ENCODE assay signal across 19 mouse cellular contexts in genomic region chr7:68250411-68250810, GRCm38 (mm10). TPM values are rescaled to one million over a fixed set of nuclear protein-coding genes. Genes with fewer than 3 reads are reported as not detected.
"Had no signal": no experiment of that assay in that cellular context is flagged by ENCODE, and none has a peak within 500 bp of the region (broad histone marks: within the 10 kb centered on the region; RNA-seq: fewer than 3 reads in every experiment).

No protein-coding gene starts in this region.

- H3K9me3 ChIP-seq: limb, embryonic 15.5 days; midbrain, embryonic 13.5 days; neural tube, embryonic 15.5 days had no signal

- H3K27ac ChIP-seq: kidney, postnatal 0 days; limb, embryonic 15.5 days; liver, embryonic 12.5 days; midbrain, embryonic 13.5 days; neural tube, embryonic 15.5 days; stomach, postnatal 0 days had no signal

- H3K27me3 ChIP-seq: limb, embryonic 15.5 days; liver, embryonic 12.5 days; midbrain, embryonic 13.5 days; neural tube, embryonic 15.5 days had no signal

- H3K4me3 ChIP-seq: limb, embryonic 15.5 days; liver, embryonic 12.5 days; midbrain, embryonic 13.5 days; neural tube, embryonic 15.5 days had no signal

- H3K9ac ChIP-seq: limb, embryonic 15.5 days; liver, embryonic 12.5 days; lung, embryonic 14.5 days; midbrain, embryonic 13.5 days; neural tube, embryonic 15.5 days had no signal

- H3K4me2 ChIP-seq: limb, embryonic 15.5 days; liver, embryonic 12.5 days; lung, embryonic 14.5 days; midbrain, embryonic 13.5 days; neural tube, embryonic 15.5 days had no signal

- H3K4me1 ChIP-seq: limb, embryonic 15.5 days; liver, embryonic 12.5 days; midbrain, embryonic 13.5 days; neural tube, embryonic 15.5 days had no signal

- DNase-seq: kidney, adult 8-10 months; kidney, postnatal 36 days; layer of hippocampus, adult 9-11 months; layer of hippocampus, postnatal 36 days; lung, embryonic 14.5 days; lung, postnatal 14 days; right cerebral cortex, postnatal 4 days; thymus, adult 18-20 months; thymus, postnatal 14 days had no signal

- H3K36me3 ChIP-seq: limb, embryonic 15.5 days; liver, embryonic 12.5 days; midbrain, embryonic 13.5 days; neural tube, embryonic 15.5 days had no signal

- ATAC-seq: liver, embryonic 12.5 days; midbrain, embryonic 13.5 days had no signal

RNA-seq across cellular contexts. Expression of gene Pgpep1l, which starts 13.6 kb away (rescaled TPM):
- total RNA-seq: midbrain, postnatal 0 days had no signal
- polyA plus RNA-seq: limb, embryonic 11.5 days; liver, embryonic 12.5 days; liver, embryonic 16.5 days; lung, embryonic 14.5 days; midbrain, embryonic 13.5 days; midbrain, postnatal 0 days; neural tube, embryonic 11.5 days; neural tube, embryonic 15.5 days; stomach, postnatal 0 days had no signal

RNA-seq across cellular contexts. Expression of gene Fam169b, which starts 23.2 kb away (rescaled TPM):
- total RNA-seq: midbrain, postnatal 0 days had no signal
- polyA plus RNA-seq: midbrain, embryonic 13.5 days; midbrain, postnatal 0 days had no signal
